Mouse (Mus musculus) ovary, postnatal 14 days (tissue): ENCODE results near the gene Lipt1.

Experiments
- DNase-seq: peaks from one replicate; pipeline ENCODE4 v3.0.0; 2022; ENCODE audit warnings: low spot score

Lipt1 gene

DNA sequence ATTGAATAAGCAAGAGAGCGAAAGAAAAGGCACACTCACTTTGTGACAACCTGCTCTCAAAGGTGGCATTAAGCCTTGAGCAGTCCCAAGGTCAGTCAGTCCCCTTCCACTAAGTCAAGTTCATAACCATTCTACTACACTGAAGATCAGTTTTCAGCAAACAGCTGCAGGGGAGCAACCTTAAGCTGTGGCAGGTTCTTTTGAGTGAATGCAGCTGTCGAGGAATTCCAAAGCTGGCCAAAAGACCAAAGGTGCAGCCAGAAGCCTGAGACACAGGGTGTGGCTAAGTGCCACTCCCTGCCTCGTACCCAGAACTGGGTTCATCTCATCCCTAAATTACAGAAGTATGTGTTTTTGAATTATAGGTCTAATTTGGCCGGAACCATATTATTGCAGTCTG is 28.3 kb downstream of the Lipt1 start:
- DNase-seq: no peak

DNA sequence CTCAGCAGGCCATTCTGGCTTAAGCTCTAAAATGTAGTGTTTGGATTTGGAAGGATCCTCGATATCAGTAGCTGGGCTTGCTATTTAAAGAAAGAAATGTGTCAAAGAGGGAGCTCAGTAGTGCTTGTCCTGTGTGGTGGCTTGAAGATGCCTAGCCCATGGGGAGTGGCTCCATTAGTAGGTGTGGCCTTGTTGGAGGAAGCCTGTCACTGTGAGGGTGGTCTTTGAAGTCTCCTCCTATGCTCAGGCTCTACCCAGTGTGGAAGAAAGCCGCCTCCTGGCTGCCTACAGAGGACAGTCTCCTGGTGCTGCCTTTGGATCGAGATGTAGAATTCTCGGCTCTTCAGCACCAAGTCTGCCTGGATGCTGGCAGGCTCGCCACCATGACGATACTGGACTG is 28.8 kb downstream of the Lipt1 start:
- no peak for DNase-seq

DNA sequence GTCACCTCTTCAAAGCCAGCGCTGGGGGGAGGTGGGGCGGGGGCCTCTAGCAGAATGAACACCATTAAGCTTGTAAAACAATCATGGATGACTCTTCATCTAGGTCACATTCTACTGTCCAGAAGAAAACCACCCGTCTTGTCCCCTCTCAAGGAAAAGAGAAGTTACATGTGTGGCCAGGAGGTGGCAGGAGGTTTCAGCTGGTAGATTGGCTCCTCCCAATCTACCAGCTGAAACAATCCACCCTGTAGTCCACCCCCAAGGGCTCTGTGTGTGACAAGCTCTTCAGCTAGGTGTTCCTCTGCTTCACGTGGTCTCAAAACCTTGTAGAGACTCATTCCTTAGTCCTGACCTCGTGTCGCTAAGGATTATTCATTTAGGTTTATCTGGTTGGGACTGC is 31.6 kb downstream of the Lipt1 start:
- peak; percentile 23 for DNase-seq

DNA sequence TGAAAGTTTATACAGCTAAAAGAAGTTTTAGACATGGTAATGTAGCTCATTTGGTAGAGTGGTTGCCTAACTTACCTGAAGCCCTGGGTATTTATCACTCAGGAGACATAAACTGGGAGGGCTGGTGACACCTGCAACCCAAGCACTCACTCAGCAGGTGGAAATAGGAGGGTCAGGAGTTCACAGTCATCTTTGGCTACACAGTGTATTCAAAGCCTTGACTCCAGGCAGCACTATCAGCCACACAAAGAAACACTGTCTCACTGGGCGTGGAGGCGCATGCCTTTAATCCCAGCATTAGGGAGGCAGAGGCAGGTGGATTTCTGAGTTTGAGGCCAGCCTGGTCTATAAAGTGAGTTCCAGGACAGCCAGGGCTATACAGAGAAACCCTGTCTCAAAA is 41.2 kb downstream of the Lipt1 start:
- no peak for DNase-seq

DNA sequence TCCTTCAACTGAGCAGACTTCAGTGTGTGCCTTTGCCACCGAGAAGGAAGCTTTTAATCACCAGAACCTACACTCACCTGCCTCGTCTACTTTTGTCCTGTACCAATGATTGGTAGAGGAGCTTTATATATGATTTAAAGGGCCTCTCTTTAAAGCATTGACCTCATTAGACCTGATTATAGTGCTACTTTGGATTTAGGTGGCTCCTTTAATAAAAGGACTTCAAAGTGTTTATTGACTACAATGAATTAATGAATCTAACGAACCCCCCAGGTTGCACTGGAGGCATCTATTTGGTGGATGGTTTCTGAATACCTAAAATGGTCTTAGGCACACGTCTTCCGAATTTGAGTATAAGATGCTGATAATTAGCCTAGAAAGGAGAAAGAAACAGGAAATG is 44.9 kb downstream of the Lipt1 start, which contains the start of gene Lyg2:
Lyg2 (minus strand) TSS at position 101 of the 400 bp plus-strand sequence.
- DNase-seq: no peak

DNA sequence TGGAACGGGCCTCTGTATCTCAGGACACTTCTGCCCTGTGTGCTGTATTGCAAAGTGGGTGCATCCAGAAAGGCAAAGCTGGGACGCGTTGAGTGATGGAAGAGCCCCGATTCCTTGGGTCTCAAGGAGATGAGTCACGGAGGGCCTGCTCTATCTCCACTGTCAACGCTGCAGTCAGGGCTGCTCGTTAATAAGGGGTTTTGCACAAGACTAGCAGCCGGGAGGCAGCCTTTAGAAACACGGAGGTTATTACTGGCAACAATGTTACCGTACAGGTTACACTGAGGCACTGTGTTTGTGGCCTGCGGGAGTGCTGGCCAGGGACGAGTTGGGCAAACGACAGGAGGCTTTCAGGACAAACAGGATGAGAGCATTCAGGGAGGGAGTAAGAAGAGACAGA is 46.1 kb downstream of the Lipt1 start:
- DNase-seq: no peak

DNA sequence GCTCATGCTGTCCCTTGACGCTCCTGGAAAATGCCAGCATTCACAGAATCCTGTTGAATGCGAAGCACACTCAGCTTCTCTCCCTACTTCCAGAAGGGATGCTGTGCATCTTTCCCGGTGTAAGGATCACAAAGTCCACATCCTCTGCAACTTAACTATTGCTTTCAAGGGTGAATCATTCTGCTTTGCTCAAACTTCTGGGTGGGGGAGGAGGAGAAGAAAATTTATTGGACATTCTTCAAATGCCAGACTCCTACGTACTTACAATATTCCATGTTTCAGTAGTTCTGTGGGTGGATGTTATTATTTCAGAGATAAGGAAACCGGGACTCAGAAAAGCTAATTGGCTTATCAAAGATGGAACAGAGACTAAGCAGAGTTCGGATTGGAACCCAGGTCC is 46.6 kb downstream of the Lipt1 start:
- no peak for DNase-seq

DNA sequence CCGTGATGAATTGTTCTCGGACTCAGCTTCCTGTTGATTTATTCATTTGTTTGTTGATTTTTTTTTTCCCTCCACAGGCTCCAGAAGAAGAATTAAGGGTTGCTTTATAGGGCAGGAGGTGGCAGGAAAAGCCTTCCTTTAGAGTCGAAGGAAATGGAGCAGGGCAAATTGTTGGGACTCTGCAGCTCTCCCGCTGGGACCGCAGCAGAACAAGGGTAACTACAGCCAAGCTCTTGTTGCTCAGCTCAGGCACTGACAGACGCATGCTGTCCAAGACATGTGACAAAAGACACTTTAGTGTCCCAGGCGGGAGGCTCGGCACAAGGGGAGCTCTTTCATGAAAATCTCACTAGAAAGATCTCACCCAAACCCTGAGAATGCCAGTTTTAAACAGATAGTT is 51.0 kb downstream of the Lipt1 start:
- DNase-seq: no peak
